ENCODE assay signal across 13 mouse cellular contexts in the genomic region with DNA sequence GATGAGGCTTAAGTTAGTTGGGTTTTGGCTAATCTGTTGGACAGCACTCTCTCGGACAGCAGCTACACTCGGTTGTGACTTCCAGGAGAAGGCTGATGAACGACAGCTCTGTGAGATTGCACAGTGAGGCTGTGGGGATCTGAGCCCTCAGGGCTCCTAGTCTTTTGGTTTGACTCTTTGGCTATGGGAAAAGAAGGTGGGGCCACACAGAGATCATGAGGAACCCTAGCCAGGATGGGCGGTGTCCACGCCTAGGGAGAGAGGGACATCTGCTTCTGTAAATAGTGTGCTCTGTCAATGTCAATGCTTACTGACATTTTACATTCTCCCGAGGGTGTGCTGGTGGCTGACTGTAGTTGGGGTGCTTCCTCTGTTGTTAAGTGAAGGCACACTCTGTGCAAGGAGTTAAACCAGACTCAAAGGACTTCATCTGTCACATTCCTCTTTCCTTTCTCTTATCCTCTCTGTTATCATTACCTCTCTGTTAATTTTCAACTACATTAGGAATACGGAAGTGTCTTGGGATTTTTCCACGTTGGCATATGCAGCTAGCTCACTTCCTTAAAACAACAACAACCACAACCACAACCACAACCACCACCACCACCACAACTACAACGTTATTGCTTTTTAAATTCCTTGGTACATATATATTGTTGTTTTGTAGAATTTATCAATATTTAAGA. TPM values are rescaled to one million over a fixed set of nuclear protein-coding genes. Genes with fewer than 3 reads are reported as not detected.
DNase-seq lines count a peak whose midpoint lies in the region; ATAC-seq and TF ChIP-seq lines count a peak whose summit lies in the region.
"Had no signal": no experiment of that assay in that cellular context is flagged by ENCODE, and none has a peak within 500 bp of the region (broad histone marks: within the 10 kb centered on the region; RNA-seq: fewer than 3 reads in every experiment).

No protein-coding gene starts in this region.

- no peak overlapping the region for H3K9ac ChIP-seq in heart, embryonic 11.5 days (ENCODE audit: low read depth, low read length)
- H3K9ac ChIP-seq in heart, embryonic 14.5 days (ENCODE audit: low read length) = no peak overlapping the region
- H3K9ac ChIP-seq in liver, embryonic 11.5 days (ENCODE audit: low read depth, low read length) = no peak overlapping the region
- H3K9ac ChIP-seq in forebrain, embryonic 15.5 days (replicated peaks) = no peak overlapping the region

- H3K27me3 ChIP-seq in heart, embryonic 11.5 days (ENCODE audit: control insufficient read depth, insufficient read depth, low read length) = no peaks in the 10 kb centered on the region
- no peaks in the 10 kb centered on the region for H3K27me3 ChIP-seq in heart, embryonic 14.5 days (ENCODE audit: control insufficient read depth, insufficient read depth, low read length)
- no peaks in the 10 kb centered on the region for H3K27me3 ChIP-seq in liver, embryonic 11.5 days (replicated peaks; ENCODE audit: control insufficient read depth, insufficient read depth, low read length)
- H3K27me3 ChIP-seq in small intestine, adult 2 months (ENCODE audit: control insufficient read depth, insufficient read depth, low read length) = no peaks in the 10 kb centered on the region
- no peaks in the 10 kb centered on the region for H3K27me3 ChIP-seq in forebrain, embryonic 15.5 days

- H3K4me1 ChIP-seq in heart, embryonic 11.5 days (ENCODE audit: control insufficient read depth, insufficient read depth, low read length) = peaks cover 9% of the 10 kb centered on the region
- peaks cover 12 to 15% of the 10 kb centered on the region in 2 experiments for H3K4me1 ChIP-seq in heart, embryonic 14.5 days (ENCODE audit: control insufficient read depth in 2 of 2, insufficient read depth in 2 of 2, low read length in 2 of 2)
- peaks cover 7% of the 10 kb centered on the region; the same call in 1 of the 2 replicates for H3K4me1 ChIP-seq in liver, embryonic 11.5 days (replicated peaks; ENCODE audit: control insufficient read depth, insufficient read depth, low read length)
- H3K4me1 ChIP-seq in small intestine, adult 2 months (ENCODE audit: control insufficient read depth, insufficient read depth, insufficient read length, low read length) = peaks cover 10% of the 10 kb centered on the region; the same call in 1 of the 2 replicates
- no peaks in the 10 kb centered on the region for H3K4me1 ChIP-seq in forebrain, embryonic 15.5 days

- peak; percentile 37; the same call in 1 of the 2 replicates for TF ChIP-seq POLR2A in small intestine, adult 2 months (IDR thresholded peaks at IDR 0.05; ENCODE audit: low read depth, low read length)

- H3K27ac ChIP-seq in heart, embryonic 11.5 days (ENCODE audit: low read depth, low read length) = no peak overlapping the region
- 0 out of 4 replicates have a peak overlapping the region, but pooled peaks of 1 of the 2 experiments have one; percentile 12 for H3K27ac ChIP-seq in heart, embryonic 14.5 days (replicated peaks in 1 of 2; ENCODE audit: control insufficient read depth in 1 of 2, insufficient read depth in 1 of 2, low read depth in 2 of 2, low read length in 2 of 2)
- H3K27ac ChIP-seq in liver, embryonic 11.5 days (ENCODE audit: low read depth, low read length) = peak overlapping the region; percentile 58; the same call in 1 of the 2 replicates
- peak overlapping the region; percentile 93 for H3K27ac ChIP-seq in small intestine, adult 2 months (ENCODE audit: insufficient read depth, low read depth, low read length)
- no peak overlapping the region for H3K27ac ChIP-seq in forebrain, embryonic 15.5 days (replicated peaks)

- TF ChIP-seq CTCF in small intestine, adult 2 months (IDR thresholded peaks at IDR 0.05; ENCODE audit: extremely low read depth, insufficient read length, insufficient replicate concordance, low read depth, low read length) = no peak

- no peak overlapping the region for H3K4me3 ChIP-seq in heart, embryonic 11.5 days (ENCODE audit: low read depth, low read length)
- H3K4me3 ChIP-seq in heart, embryonic 14.5 days (ENCODE audit: control insufficient read depth in 1 of 2, insufficient read depth in 1 of 2, low read depth in 1 of 2, low read length in 2 of 2) = no peak overlapping the region
- no peak overlapping the region for H3K4me3 ChIP-seq in liver, embryonic 11.5 days (ENCODE audit: low read depth, low read length)
- H3K4me3 ChIP-seq in small intestine, adult 2 months (ENCODE audit: low read depth, low read length) = peak overlapping the region; percentile 7; the same call in 1 of the 2 replicates
- H3K4me3 ChIP-seq in forebrain, embryonic 15.5 days = no peak overlapping the region
- H3K4me3 ChIP-seq: erythroblast, embryonic 14.5 days had no signal

- no peak for ATAC-seq in heart, embryonic 11.5 days (replicated peaks; ENCODE audit: insufficient number of reproducible peaks, low FRiP score, low TSS enrichment)
- no peak for ATAC-seq in heart, embryonic 14.5 days (ENCODE audit: insufficient number of reproducible peaks, insufficient read depth, low FRiP score, low read depth)
- no peak; the same call in 1 of the 2 replicates for ATAC-seq in liver, embryonic 11.5 days (replicated peaks; ENCODE audit: low FRiP score)
- ATAC-seq in forebrain, embryonic 15.5 days (replicated peaks) = no peak
- ATAC-seq: midbrain, embryonic 16.5 days; Patski had no signal

- 21% methylated on average over 9 of the region's 9 CpGs for WGBS in heart, embryonic 11.5 days (ENCODE audit: insufficient replicate concordance)
- 18% methylated on average over 9 of the region's 9 CpGs for WGBS in heart, embryonic 14.5 days
- 20% methylated on average over 9 of the region's 9 CpGs for WGBS in liver, embryonic 11.5 days
- WGBS in small intestine, adult 2 months = 13% methylated on average over 9 of the region's 9 CpGs
- 75% methylated on average over 9 of the region's 9 CpGs for WGBS in forebrain, embryonic 15.5 days

- H3K36me3 ChIP-seq in heart, embryonic 11.5 days (ENCODE audit: control insufficient read depth, insufficient read depth, low read length) = no peaks in the 10 kb centered on the region
- no peaks in the 10 kb centered on the region for H3K36me3 ChIP-seq in heart, embryonic 14.5 days (ENCODE audit: control insufficient read depth, insufficient read depth, low read length)
- no peaks in the 10 kb centered on the region for H3K36me3 ChIP-seq in liver, embryonic 11.5 days (ENCODE audit: control insufficient read depth, insufficient read depth, low read length)
- H3K36me3 ChIP-seq in small intestine, adult 2 months (ENCODE audit: control insufficient read depth, insufficient read depth, low read length) = no peaks in the 10 kb centered on the region
- no peaks in the 10 kb centered on the region for H3K36me3 ChIP-seq in forebrain, embryonic 15.5 days

- H3K9me3 ChIP-seq in heart, embryonic 11.5 days (replicated peaks; ENCODE audit: control insufficient read depth, low read length) = no peaks in the 10 kb centered on the region
- no peaks in the 10 kb centered on the region for H3K9me3 ChIP-seq in heart, embryonic 14.5 days (ENCODE audit: control insufficient read depth, low read length)
- H3K9me3 ChIP-seq in liver, embryonic 11.5 days (ENCODE audit: control insufficient read depth, low read length) = no peaks in the 10 kb centered on the region
- no peaks in the 10 kb centered on the region for H3K9me3 ChIP-seq in forebrain, embryonic 15.5 days

- intact Hi-C loops in left cerebral cortex, postnatal 4 days (cut with DNase I) = no loop called here

- no peak overlapping the region for H3K4me2 ChIP-seq in heart, embryonic 11.5 days
- peak overlapping the region; percentile 17; the same call in 1 of the 2 replicates for H3K4me2 ChIP-seq in heart, embryonic 14.5 days (ENCODE audit: low read length)
- H3K4me2 ChIP-seq in liver, embryonic 11.5 days = no peak overlapping the region
- no peak overlapping the region for H3K4me2 ChIP-seq in forebrain, embryonic 15.5 days (replicated peaks)

- DNase-seq in heart, adult 11 months = peak; percentile 98
- no peak for DNase-seq in liver, embryonic 11.5 days (ENCODE audit: low spot score)
- no peak for DNase-seq in left cerebral cortex, postnatal 4 days
- DNase-seq in c-Kit-positive CD71-positive TER-119-positive erythroid progenitor cells, embryonic 14.5 days (ENCODE audit: low spot score) = no peak
- DNase-seq: B cell, adult 2 months; cerebellum, postnatal 25 days had no signal

RNA-seq across cellular contexts. Expression of a gene that starts 54.2 kb away (rescaled TPM):
- 0.07 TPM in 1 of 2 replicates, not detected in the other for polyA plus RNA-seq in heart, embryonic 11.5 days (2014; fragmentation: Nextera tagmentation; extraction: Ambion mirVana)
- 0.15 and 0.42 TPM in 2 replicates for polyA plus RNA-seq in heart, embryonic 14.5 days (2014; fragmentation: Nextera tagmentation; extraction: Ambion mirVana)
- polyA plus RNA-seq in liver, embryonic 11.5 days (2014; fragmentation: Nextera tagmentation; extraction: Ambion mirVana) = 0.15 and 0.25 TPM in 2 replicates
- polyA plus RNA-seq in small intestine, adult 2 months (2012; rRNA removed) = 0.14 and 0.65 TPM in 2 replicates
- polyA plus RNA-seq in forebrain, embryonic 15.5 days (2015; fragmentation: Nextera tagmentation; extraction: Ambion mirVana) = 0.10 and 0.11 TPM in 2 replicates
- under 1 TPM in 1 of 2 experiments, not detected in 1; 0.12 TPM for total RNA-seq in left cerebral cortex, postnatal 4 days (2021)
- polyA plus RNA-seq: Patski had no signal

Comparison
In these comparisons a context has a peak if more than half of its experiments do, and no peak if none do; other contexts are left out.
1. H3K27ac ChIP-seq: peak in liver, embryonic 11.5 days (single experiment) and small intestine, adult 2 months (single experiment); none in heart, embryonic 11.5 days (single experiment) and forebrain, embryonic 15.5 days (single experiment).